Mouse (Mus musculus) heart, adult 2 months (tissue): ENCODE results near the gene Slc12a9. TPM values are rescaled to one million over a fixed set of nuclear protein-coding genes. Genes with fewer than 3 reads are reported as not detected.
A peak's percentile ranks its signal among the peaks of the same experiment; 100 is the strongest.

Experiments
- DNase-seq, 2 experiments: peaks; one replicate each; pipeline ENCODE4 v3.0.0; 2021
- H3K27ac ChIP-seq: fragments of 200-600 bp; 2 replicates; pipeline ENCODE4 v1.8.1; 2022
- H3K27me3 ChIP-seq: fragments of 200-500 bp; 2 replicates; pipeline ENCODE4 v1.6.1; 2012; ENCODE audit warnings: mild to moderate bottlenecking, low read length, inconsistent platforms, mixed read lengths; ENCODE audit not compliant: control insufficient read depth, insufficient read depth
- H3K36me3 ChIP-seq: fragments of 200-500 bp; 2 replicates; pipeline ENCODE4 v1.6.1; 2012; ENCODE audit warnings: low read length, inconsistent platforms; ENCODE audit not compliant: control insufficient read depth, insufficient read depth
- H3K4me1 ChIP-seq: fragments of 200-500 bp; 2 replicates; pipeline ENCODE4 v1.6.1; 2011; ENCODE audit warnings: low read length; ENCODE audit not compliant: control insufficient read depth, insufficient read depth
- H3K4me3 ChIP-seq: fragments of 200-600 bp; 2 replicates; pipeline ENCODE4 v1.8.1; 2022
- H3K79me2 ChIP-seq: fragments of 200-500 bp; replicated peaks from 2 replicates; pipeline ENCODE4 v1.6.1; 2012; ENCODE audit warnings: mild to moderate bottlenecking, inconsistent platforms, low read length, moderate library complexity, mixed read lengths; ENCODE audit not compliant: control insufficient read depth, insufficient read depth
- H3K9ac ChIP-seq: fragments of 200-500 bp; 2 replicates; pipeline ENCODE4 v1.6.1; 2012; ENCODE audit warnings: low read depth, mild to moderate bottlenecking, control low read depth, inconsistent platforms, low read length, mixed read lengths
- CTCF ChIP-seq: fragments of 200-600 bp; IDR thresholded peaks from 2 replicates; pipeline ENCODE4 v1.8.1; 2022; ENCODE audit warnings: antibody characterized with exemption, mild to moderate bottlenecking, moderate library complexity
- EP300 ChIP-seq: fragments of 200-500 bp; IDR thresholded peaks from 2 replicates; pipeline ENCODE4 v1.6.1; 2011; ENCODE audit warnings: low read depth, low read length, control low read depth; ENCODE audit not compliant: insufficient read depth
- POLR2A ChIP-seq: fragments of 200-500 bp; IDR thresholded peaks from 2 replicates; pipeline ENCODE4 v1.6.1; 2011; ENCODE audit warnings: mild to moderate bottlenecking, low read depth, low read length, control low read depth; ENCODE audit not compliant: insufficient read depth
- WGBS: fragments of 180-500 bp; shearing (Covaris S2); methylation state at CpG from one replicate; pipeline ENCODE4 v1.1.7; 2018; 5-methylcytosine and 5-hydroxymethylcytosine counted together
- intact Hi-C: fragments of 180-260 bp; cut with DNase I; formaldehyde crosslinking; loops from one replicate; pipeline ENCODE4 v1.15.1; 2025
- polyA plus RNA-seq: library from polyadenylated mRNA; depleted of rRNA; stranded (reverse); fragments of >200 nt; gene quantifications from 2 replicates; pipeline ENCODE4 v1.2.3, GENCODE M21; 2012
- total RNA-seq, 2 experiments: library from RNA; stranded (reverse); gene quantifications; 2 replicates each; pipeline ENCODE4 v1.2.3; 2021

The Slc12a9 gene
- total and polyA plus RNA-seq, 3 experiments = 1.7 to 8.9 (median 2.2) TPM

GRCm38 (mm10) chr5:137348482-137349383 lies 15.3 kb upstream of the Slc12a9 start:
- TF ChIP-seq POLR2A (peak; percentile 54; the same call in 1 of the 2 replicates), CTCF (no peak), EP300 (peak; percentile 97)
- Histone ChIP-seq H3K4me1 (peaks cover 8% of the 10 kb centered on the region), H3K36me3 (no peaks in the 10 kb centered on the region; the same call in 1 of the 2 replicates), H3K79me2 (peaks cover 2% of the 10 kb centered on the region; the same call in 1 of the 2 replicates), H3K4me3 (peak overlapping the region; percentile 69), H3K9ac (peak overlapping the region; percentile 46), H3K27ac (peak overlapping the region; percentile 92), H3K27me3 (no peaks in the 10 kb centered on the region)
- intact Hi-C loops = loop anchor here (1.0 to 10.0 kb wide), 3 partner anchors 9 to 384 kb away; partner anchors contain the start of gene Cldn15
- peak; percentile 86 to 89 for DNase-seq
- WGBS = 2% methylated on average over 33 of the region's 33 CpGs

- TF ChIP-seq EP300 = 0 out of 2 replicates have a peak, but pooled peaks have one; percentile 23
- TF ChIP-seq CTCF = no peak
- WGBS = 52% methylated on average over 7 of the region's 7 CpGs
- H3K9ac ChIP-seq = no peak overlapping the region
- intact Hi-C loops = loop anchor here (1.0 to 10.0 kb wide), 3 partner anchors 9 to 383 kb away; partner anchors contain the start of gene Cldn15
- peaks cover 2% of the 10 kb centered on the region; the same call in 1 of the 2 replicates for H3K79me2 ChIP-seq
- peaks cover 6% of the 10 kb centered on the region for H3K4me1 ChIP-seq
- no peak overlapping the region for H3K4me3 ChIP-seq
- no peaks in the 10 kb centered on the region for H3K27me3 ChIP-seq
- no peak for DNase-seq
- H3K27ac ChIP-seq = peak overlapping the region; percentile 92
- no peaks in the 10 kb centered on the region for H3K36me3 ChIP-seq
Measured at GRCm38 (mm10) chr5:137347856-137348255, 14.5 kb upstream of the Slc12a9 start.

GRCm38 (mm10) chr5:137346983-137347382 lies 13.6 kb upstream of the Slc12a9 start:
- intact Hi-C loops = loop anchor here (10.0 kb wide), 1 partner anchor 382 kb away; the partner anchor contains the start of gene Cldn15
- 84% methylated on average over 4 of the region's 4 CpGs for WGBS

GRCm38 (mm10) chr5:137346388-137346787 lies 13.0 kb upstream of the Slc12a9 start:
- WGBS = 94% methylated on average over 1 of the region's 1 CpGs
- Histone ChIP-seq H3K27ac (no peak overlapping the region; the same call in 1 of the 2 replicates), H3K9ac (no peak overlapping the region), H3K36me3 (no peaks in the 10 kb centered on the region), H3K27me3 (no peaks in the 10 kb centered on the region), H3K79me2 (no peaks in the 10 kb centered on the region; the same call in 1 of the 2 replicates), H3K4me1 (peaks cover 5% of the 10 kb centered on the region), H3K4me3 (no peak overlapping the region)
- TF ChIP-seq CTCF = no peak
- TF ChIP-seq EP300 = no peak
- TF ChIP-seq POLR2A = no peak
- no peak for DNase-seq
- intact Hi-C loops = loop anchor here (10.0 kb wide), 1 partner anchor 382 kb away; the partner anchor contains the start of gene Cldn15

More at GRCm38 (mm10) chr5:137346983-137347382, 13.6 kb upstream of the Slc12a9 start:
- TF ChIP-seq CTCF (no peak), EP300 (no peak), POLR2A (no peak)
- no peak overlapping the region for H3K27ac ChIP-seq
- H3K9ac ChIP-seq = no peak overlapping the region
- H3K4me1 ChIP-seq = peaks cover 5% of the 10 kb centered on the region
- no peaks in the 10 kb centered on the region for H3K27me3 ChIP-seq
- H3K36me3 ChIP-seq = no peaks in the 10 kb centered on the region
- H3K4me3 ChIP-seq = no peak overlapping the region
- no peak for DNase-seq
- no peaks in the 10 kb centered on the region; the same call in 1 of the 2 replicates for H3K79me2 ChIP-seq

- H3K9ac ChIP-seq = no peak overlapping the region
- no peaks in the 10 kb centered on the region for H3K27me3 ChIP-seq
- intact Hi-C loops = loop anchor here (10.0 kb wide), 1 partner anchor 381 kb away; the partner anchor contains the start of gene Cldn15
- no peaks in the 10 kb centered on the region for H3K36me3 ChIP-seq
- WGBS = 17% methylated on average over 9 of the region's 9 CpGs
- no peak overlapping the region for H3K4me3 ChIP-seq
- H3K4me1 ChIP-seq = peaks cover 5% of the 10 kb centered on the region
- TF ChIP-seq POLR2A = no peak
- no peak for TF ChIP-seq CTCF
- no peak for TF ChIP-seq EP300
- DNase-seq = no peak
- H3K79me2 ChIP-seq = no peaks in the 10 kb centered on the region; the same call in 1 of the 2 replicates
- no peak overlapping the region; the same call in 1 of the 2 replicates for H3K27ac ChIP-seq
Measured at GRCm38 (mm10) chr5:137345821-137346220, 12.4 kb upstream of the Slc12a9 start.
